Mouse (Mus musculus) mature B cell (primary cell): Measurements from ENCODE around the gene Exosc5.

Source experiments
- in situ Hi-C: fragments of 300-500 bp; cut with MboI; formaldehyde crosslinking; loops from 2 replicates; pipeline ENCODE4 v1.14.3; 2019

The Exosc5 gene

DNA sequence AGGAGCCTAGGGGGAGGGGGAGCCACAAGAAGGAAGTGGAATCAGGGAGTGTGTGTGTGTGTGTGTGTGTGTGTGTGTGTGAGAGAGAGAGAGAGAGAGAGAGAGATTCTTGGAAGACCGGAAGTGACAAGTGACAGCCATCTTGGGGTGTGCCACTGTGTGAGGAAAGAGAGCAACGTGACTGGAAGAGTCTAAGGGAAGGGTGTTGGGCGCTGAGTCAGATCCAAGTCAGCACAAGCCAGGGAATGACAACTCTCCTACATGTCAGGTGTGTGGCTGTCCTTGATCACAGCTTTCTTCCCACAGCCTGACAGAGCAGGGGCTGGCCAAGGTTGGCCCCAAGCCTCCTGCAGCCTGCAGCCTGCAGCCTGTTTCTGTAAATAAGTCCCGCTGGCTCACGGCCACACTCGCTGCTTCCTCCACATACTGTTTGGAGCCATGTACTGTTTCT lies 46.9 kb downstream of the Exosc5 start:
- in situ Hi-C loops, result no loop called here

GRCm38 (mm10) chr7:25706578-25707170 lies 47.7 kb downstream of the Exosc5 start:
- in situ Hi-C loops, result no loop called here

GRCm38 (mm10) chr7:25707581-25708292 lies 48.8 kb downstream of the Exosc5 start:
- in situ Hi-C loops, result no loop called here

DNA sequence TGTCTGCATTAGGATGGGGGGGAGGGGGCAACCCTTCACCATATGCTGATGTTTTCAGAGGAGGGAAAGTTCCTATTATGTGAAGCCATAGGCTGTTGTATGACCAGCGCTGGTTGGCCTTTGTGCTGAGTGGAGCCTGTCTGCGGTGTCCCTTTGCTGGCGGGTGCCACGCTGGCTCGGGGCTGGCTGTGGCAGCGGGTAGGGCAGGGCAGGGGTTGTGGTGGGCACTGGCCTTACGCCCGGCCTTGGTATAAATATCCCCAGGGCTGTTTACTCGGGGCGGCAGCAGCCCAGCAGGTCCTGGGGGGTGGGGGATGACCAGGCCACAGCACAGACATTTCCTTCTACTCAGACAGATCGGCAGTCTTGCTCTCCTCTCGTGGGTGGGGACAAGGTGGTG lies 51.0 kb downstream of the Exosc5 start:
- in situ Hi-C loops, result no loop called here

DNA sequence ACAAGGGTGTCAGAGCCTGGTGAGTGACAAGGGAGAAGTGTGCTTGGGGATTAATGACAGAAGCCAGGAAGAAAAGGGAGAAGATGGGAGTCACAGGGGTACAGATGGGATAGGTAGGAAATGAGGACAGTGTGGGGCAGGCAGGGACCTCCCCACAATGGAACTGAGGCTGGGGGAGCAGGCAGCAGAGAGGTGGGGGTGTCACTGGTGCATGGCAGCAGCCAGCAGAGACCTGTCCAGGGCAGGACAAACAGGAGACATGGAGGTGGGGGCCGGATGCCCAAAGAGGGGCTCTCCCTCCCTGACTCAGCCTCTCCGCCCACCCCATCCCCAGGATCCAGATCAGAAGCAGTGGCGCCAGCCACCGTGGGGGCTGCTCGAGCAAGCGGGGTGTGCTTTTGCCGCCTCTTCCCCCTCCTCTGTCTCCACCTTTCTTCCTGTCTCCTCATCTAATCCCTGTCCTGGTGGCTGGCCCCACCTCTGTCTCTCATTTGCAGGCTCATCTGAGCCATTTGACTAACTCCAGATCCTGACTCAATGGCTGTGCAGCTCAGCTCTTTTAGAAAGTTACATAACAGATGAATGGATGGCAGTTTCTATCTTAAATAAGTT lies 51.7 kb downstream of the Exosc5 start:
- in situ Hi-C loops, result no loop called here

GRCm38 (mm10) chr7:25711165-25711564 lies 52.2 kb downstream of the Exosc5 start:
- in situ Hi-C loops, result no loop called here

DNA sequence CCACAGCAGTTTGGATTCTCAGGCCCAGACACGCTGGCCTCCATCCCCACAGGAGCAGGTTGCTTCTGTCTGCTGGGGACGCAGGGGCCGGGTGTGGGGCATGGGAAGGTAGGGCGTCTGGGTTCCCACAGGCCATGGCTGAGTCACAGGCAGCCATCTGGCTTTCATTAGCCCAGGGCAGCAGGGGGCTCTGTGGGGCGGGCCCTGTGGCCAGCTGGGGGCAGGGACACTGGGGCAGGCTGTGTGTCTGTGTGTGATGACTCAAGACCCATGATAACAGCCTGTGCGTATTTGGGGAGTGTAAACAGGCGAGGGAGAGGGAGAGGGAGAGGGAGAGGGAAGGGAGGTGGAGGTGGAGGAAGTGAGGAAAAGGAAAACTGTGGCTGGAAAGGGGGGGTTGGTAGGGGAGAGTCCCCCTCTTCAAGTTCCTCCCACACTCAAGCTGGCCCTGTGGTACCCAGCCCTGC lies 52.8 kb downstream of the Exosc5 start:
- in situ Hi-C loops, result no loop called here

- in situ Hi-C loops, result no loop called here
These were observed 53.8 kb downstream of the Exosc5 start for GRCm38 (mm10) chr7:25712801-25713200.

GRCm38 (mm10) chr7:25714581-25714980 lies 55.6 kb downstream of the Exosc5 start:
- in situ Hi-C loops, result no loop called here

DNA sequence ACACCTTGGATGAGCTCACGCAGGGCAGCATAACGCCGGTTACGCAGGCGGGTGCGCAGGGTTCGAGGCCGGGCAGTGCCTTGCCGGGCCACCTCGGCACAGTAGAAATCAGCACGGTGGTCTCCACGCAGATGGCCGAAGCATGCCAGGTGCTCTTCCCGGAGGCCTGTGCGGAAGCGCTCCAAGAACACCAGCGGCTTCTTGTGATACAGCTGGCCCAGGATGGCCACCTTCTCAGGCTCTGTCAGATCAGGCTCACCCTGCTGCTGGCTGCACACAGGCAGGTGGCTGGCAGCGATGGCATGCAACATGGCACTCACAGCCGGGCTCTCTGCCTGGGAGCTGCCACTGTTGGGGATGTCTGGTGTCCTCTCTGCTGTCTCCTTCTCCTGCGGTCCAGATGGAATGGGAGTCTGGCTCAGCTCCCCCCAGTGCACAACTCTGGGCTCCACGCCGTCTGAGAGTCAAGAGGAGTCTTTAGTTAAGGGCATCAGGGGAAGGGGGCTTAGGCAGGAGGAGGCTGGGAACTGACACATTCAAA lies 56.8 kb downstream of the Exosc5 start:
- in situ Hi-C loops, result no loop called here

DNA sequence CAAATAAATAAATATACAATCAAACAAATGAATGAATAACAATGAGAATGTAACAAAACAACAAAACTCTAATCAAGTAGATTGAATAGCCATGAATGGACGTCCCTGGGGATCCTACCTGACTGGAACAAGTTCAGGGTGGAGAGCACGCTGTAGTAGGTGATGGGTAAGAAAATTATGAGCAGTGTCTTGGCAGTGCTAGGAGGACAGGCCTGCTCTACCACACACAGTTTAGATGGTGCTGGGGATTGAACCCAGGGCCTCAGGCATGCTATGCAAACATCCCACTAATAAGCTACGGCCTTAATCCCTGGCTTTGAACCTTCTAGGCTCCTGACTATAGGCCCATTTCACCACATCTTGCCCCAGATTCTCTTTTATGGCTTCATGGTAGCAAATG lies 58.5 kb downstream of the Exosc5 start:
- in situ Hi-C loops, result no loop called here

DNA sequence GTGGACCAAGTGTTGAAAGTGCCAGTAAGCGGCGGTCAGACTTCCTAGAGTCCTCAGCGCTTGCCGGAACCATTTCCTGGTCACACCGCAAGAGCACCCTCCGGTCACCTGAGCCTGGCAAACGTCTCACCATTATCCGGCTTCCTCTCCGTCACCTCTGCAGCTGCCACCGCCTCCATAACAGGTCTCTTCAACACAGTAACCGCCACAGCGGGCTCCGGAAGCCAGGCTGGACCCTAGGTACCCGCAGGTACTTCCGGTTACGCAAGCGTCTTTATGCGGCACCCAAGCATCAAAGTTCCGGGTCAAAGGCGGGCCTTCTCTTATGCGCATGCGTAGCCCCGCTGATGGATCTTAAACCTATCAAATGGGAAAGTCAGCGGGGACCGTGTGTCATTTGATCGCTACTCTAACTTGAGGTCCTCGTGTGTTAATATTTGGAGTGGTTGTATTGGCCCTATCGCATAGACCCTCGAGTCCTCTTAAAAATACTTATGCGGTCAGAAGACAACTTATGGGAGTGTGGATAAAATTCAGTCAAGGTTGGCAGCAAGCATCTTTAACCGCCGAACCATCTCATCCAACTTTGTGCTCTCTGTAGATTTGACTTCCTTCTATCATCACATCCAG lies 59.9 kb downstream of the Exosc5 start, which contains the start of gene Ccdc97:
Gene Ccdc97 (minus strand): TSS at position 301 of the 630 bp plus-strand sequence.
- in situ Hi-C loops, result no loop called here

GRCm38 (mm10) chr7:25719761-25720610 lies 61.0 kb downstream of the Exosc5 start:
- in situ Hi-C loops, result no loop called here

- in situ Hi-C loops, result no loop called here
These were observed 61.8 kb downstream of the Exosc5 start for GRCm38 (mm10) chr7:25720760-25721159.
